Mouse (Mus musculus) naive thymus-derived CD4-positive, alpha-beta T cell, adult 5 months (primary cell): ENCODE measurements around the gene Gm2004. TPM values are rescaled to one million over a fixed set of nuclear protein-coding genes. Genes with fewer than 3 reads are reported as not detected.

Experiments
- polyA plus RNA-seq: library from polyadenylated mRNA; unstranded; fragments of 100-300 nt; shearing (Covaris generic); gene quantifications from one replicate; pipeline ENCODE4 v1.2.1, GENCODE M21; 2017

Gene Gm2004
- not detected for polyA plus RNA-seq

DNA sequence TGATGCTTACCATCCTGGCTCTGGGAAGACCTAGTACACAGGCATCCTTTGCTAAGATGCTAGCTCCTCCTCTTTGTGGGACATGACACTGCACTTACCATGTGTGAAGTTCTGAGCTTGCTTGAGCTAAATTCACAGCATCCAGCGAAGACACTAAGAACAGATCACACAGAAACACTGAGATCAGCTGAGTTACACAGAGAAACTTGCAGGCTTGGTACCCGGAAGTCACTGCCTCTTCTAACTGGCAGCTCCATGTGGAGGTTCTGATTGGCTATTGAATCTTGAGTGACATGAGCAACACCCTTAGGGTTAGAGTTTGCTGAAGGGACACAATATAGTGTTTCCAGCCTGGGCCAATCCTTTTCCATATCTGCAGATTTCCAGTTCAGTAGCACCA, at the start of gene Gm2004:
TSS of gene Gm2004 (minus strand) at position 101 of the 400 bp plus-strand sequence.

Other genes starting within 250 kb of the Gm2004 start
- 1.5 TPM for gene Zfp966, start 218.7 kb downstream of the Gm2004 start, polyA plus RNA-seq
- 2.8 TPM for gene Gm2026, start 184.5 kb downstream of the Gm2004 start, polyA plus RNA-seq
- gene 2210418O10Rik, start 76.7 kb upstream of the Gm2004 start, polyA plus RNA-seq: 4.4 TPM
- gene Gm11009, start 169.7 kb upstream of the Gm2004 start, polyA plus RNA-seq: not detected